Mouse (Mus musculus): Measurements from ENCODE around the gene Msantd4.

GRCm38 (mm10) chr9:4376640-4377120 is 318 bp downstream of the Msantd4 start:
- no peak for TF ChIP-seq CTCF (IDR thresholded peaks at IDR 0.05; ENCODE audit: control insufficient read depth, insufficient read depth, insufficient read length)
- TF ChIP-seq USF1 (IDR thresholded peaks at IDR 0.05; ENCODE audit: low read depth) = no peak

Data from C2C12 (cell line).